Mouse (Mus musculus): Measurements from ENCODE around the gene Igf2bp1.

GRCm38 (mm10) chr11:95957407-95957806 is 48.3 kb downstream of the Igf2bp1 start:
- TF ChIP-seq TAL1 (IDR thresholded peaks at IDR 0.05; ENCODE audit: low read length), result no peak
- TF ChIP-seq GATA1 (IDR thresholded peaks at IDR 0.05; ENCODE audit: low read length), result no peak

Measured in erythroblast, embryonic 14.5 days (primary cell).